Mouse (Mus musculus): ENCODE results near the gene Mrgpra6. TPM values are rescaled to one million over a fixed set of nuclear protein-coding genes. Genes with fewer than 3 reads are reported as not detected.
A peak's percentile ranks its signal among the peaks of the same experiment; 100 is the strongest.

The Mrgpra6 gene
- total and polyA plus RNA-seq, 3 experiments = not detected

DNA sequence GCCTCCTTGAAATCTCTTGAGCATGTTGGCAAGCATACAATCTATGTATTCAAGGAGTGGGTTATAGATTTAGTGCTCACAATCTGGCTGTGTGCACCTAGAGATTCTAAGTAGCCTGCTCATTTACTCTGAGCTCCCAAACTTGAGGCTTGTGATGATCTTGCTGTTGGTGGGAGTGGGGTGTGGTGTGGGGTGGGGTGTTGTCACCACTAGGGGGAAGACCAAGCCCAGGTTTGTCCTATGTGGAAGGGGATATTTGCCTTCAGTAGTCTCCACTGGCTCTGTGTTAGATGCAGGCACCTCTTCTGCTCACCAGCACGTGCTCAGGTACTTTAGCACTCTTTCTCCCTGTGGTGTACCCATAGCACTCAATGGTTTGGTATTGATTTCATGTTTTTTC, 9.4 kb downstream of the Mrgpra6 start:
- H3K4me3 ChIP-seq (replicated peaks in 1 of 3; ENCODE audit: low read depth in 2 of 3, low read length in 2 of 3, poor library complexity in 1 of 3) = no peak overlapping the region
- no peaks in the 10 kb centered on the region for H3K9me3 ChIP-seq (replicated peaks; ENCODE audit: low read length)
- dilution Hi-C loops (cut with MboI; ENCODE audit: extremely low pct_ligation_motif_present, extremely low pct_unique_long_range_greater_than_20kb, low sequenced_read_pairs) (no loop called here), in situ Hi-C loops (cut with MboI; ENCODE audit: low pct_ligation_motif_present, low pct_unique_long_range_greater_than_20kb, low sequenced_read_pairs) (no loop called here)
- peak in 1 of 2 experiments; percentile 41; a peak in 2 of 4 replicates for TF ChIP-seq CTCF (conservative IDR thresholded peaks at IDR 0.05 in 1 of 2, IDR thresholded peaks at IDR 0.05 in 1 of 2; ENCODE audit: low read depth in 2 of 2, low read length in 2 of 2)
- no peak for TF ChIP-seq MAFK (IDR thresholded peaks at IDR 0.05; ENCODE audit: insufficient replicate concordance, low read length)
- TF ChIP-seq MXI1 (IDR thresholded peaks at IDR 0.05; ENCODE audit: low read depth, low read length) = no peak
- TF ChIP-seq PAX5 (IDR thresholded peaks at IDR 0.05; ENCODE audit: low read length) = no peak
- peak; percentile 42 for TF ChIP-seq RAD21 (IDR thresholded peaks at IDR 0.05; ENCODE audit: low read depth, low read length)
- peak; percentile 18; the same call in 1 of the 2 replicates for TF ChIP-seq SMC3 (IDR thresholded peaks at IDR 0.05; ENCODE audit: low read depth, low read length)
- H3K36me3 ChIP-seq (replicated peaks in 1 of 2; ENCODE audit: control insufficient read depth in 1 of 2, insufficient read depth in 1 of 2, low read length in 1 of 2) = no peaks in the 10 kb centered on the region
- H3K4me2 ChIP-seq (ENCODE audit: insufficient read depth, low read depth, poor library complexity, severe bottlenecking) = no peak overlapping the region
- H3K27me3 ChIP-seq (replicated peaks) = peaks cover 7% of the 10 kb centered on the region
- no peak overlapping the region for H3K27ac ChIP-seq (ENCODE audit: insufficient read depth, low read depth)
- DNase-seq (ENCODE audit: extremely low read depth) = no peak
- no peaks in the 10 kb centered on the region for H3K79me2 ChIP-seq (replicated peaks; ENCODE audit: control insufficient read depth, extremely low read depth, insufficient read depth, poor library complexity, severe bottlenecking)
- H3K9ac ChIP-seq (ENCODE audit: insufficient read depth, low read depth) = no peak overlapping the region
- no peaks in the 10 kb centered on the region for H3K4me1 ChIP-seq (ENCODE audit: control insufficient read depth in 1 of 2, insufficient read depth in 2 of 2)

DNA sequence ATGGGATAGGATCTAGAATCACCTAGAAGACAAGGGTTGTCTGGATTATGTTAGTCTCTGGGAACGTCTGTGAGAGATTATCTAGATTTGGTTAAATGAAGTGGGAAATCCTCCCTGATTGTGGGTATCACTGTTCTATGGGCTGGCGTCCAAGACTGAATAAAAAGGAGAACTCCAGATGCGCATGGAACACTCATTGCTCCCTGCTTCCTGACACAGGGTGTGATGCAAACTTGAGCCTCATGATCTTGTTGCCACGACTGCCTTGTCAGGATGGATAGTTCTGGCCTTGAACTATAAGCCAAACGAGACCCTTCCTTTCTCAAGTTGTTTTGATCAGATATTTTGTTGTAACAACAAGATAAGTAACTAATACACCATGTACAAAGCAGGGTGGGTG, 33.9 kb downstream of the Mrgpra6 start:
- Histone ChIP-seq H3K9ac (ENCODE audit: insufficient read depth, low read depth) (no peak overlapping the region), H3K36me3 (replicated peaks in 1 of 2; ENCODE audit: control insufficient read depth in 1 of 2, insufficient read depth in 1 of 2, low read length in 1 of 2) (no peaks in the 10 kb centered on the region), H3K9me3 (replicated peaks; ENCODE audit: low read length) (no peaks in the 10 kb centered on the region), H3K4me2 (ENCODE audit: insufficient read depth, low read depth, poor library complexity, severe bottlenecking) (no peak overlapping the region), H3K27me3 (replicated peaks) (peaks cover 48% of the 10 kb centered on the region), H3K79me2 (replicated peaks; ENCODE audit: control insufficient read depth, extremely low read depth, insufficient read depth, poor library complexity, severe bottlenecking) (no peaks in the 10 kb centered on the region), H3K4me1 (ENCODE audit: control insufficient read depth in 1 of 2, insufficient read depth in 2 of 2) (no peaks in the 10 kb centered on the region), H3K27ac (ENCODE audit: insufficient read depth, low read depth) (no peak overlapping the region), H3K4me3 (replicated peaks in 1 of 3; ENCODE audit: low read depth in 2 of 3, low read length in 2 of 3, poor library complexity in 1 of 3) (no peak overlapping the region)
- no peak for TF ChIP-seq SIN3A (IDR thresholded peaks at IDR 0.05; ENCODE audit: low read length)
- no peak for DNase-seq (ENCODE audit: extremely low read depth)
- in situ Hi-C loops (cut with MboI; ENCODE audit: low pct_ligation_motif_present, low pct_unique_long_range_greater_than_20kb, low sequenced_read_pairs) (no loop called here), dilution Hi-C loops (cut with MboI; ENCODE audit: extremely low pct_ligation_motif_present, extremely low pct_unique_long_range_greater_than_20kb, low sequenced_read_pairs) (no loop called here)

DNA sequence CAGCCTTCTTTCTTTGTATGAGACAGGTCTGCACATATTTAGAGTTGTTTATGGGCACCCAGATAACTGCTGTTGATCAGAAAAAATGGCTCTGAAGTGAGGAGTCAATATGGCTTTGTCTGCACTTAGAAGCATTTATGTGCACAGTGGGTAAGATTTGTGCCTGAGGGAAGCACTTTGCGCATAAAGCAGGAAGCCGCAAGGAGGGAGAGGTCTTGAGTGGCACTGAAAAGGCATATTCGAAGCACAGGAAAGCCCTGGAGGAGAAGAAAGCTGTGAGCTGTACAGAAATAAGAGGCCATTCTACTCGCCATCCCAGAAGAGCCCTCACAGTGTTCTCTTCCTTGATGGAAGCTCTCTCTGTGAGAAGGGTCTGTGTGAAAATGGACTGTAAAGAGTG, 39.7 kb downstream of the Mrgpra6 start:
- Histone ChIP-seq H3K36me3 (replicated peaks in 1 of 2; ENCODE audit: control insufficient read depth in 1 of 2, insufficient read depth in 1 of 2, low read length in 1 of 2) (no peaks in the 10 kb centered on the region), H3K9ac (ENCODE audit: insufficient read depth, low read depth) (no peak overlapping the region), H3K4me2 (ENCODE audit: insufficient read depth, low read depth, poor library complexity, severe bottlenecking) (no peak overlapping the region), H3K27ac (ENCODE audit: insufficient read depth, low read depth) (no peak overlapping the region), H3K79me2 (replicated peaks; ENCODE audit: control insufficient read depth, extremely low read depth, insufficient read depth, poor library complexity, severe bottlenecking) (no peaks in the 10 kb centered on the region), H3K4me3 (replicated peaks in 1 of 3; ENCODE audit: low read depth in 2 of 3, low read length in 2 of 3, poor library complexity in 1 of 3) (no peak overlapping the region), H3K27me3 (replicated peaks) (peaks cover 78% of the 10 kb centered on the region), H3K9me3 (replicated peaks; ENCODE audit: low read length) (no peaks in the 10 kb centered on the region), H3K4me1 (ENCODE audit: control insufficient read depth in 1 of 2, insufficient read depth in 2 of 2) (no peaks in the 10 kb centered on the region)
- in situ Hi-C loops (cut with MboI; ENCODE audit: low pct_ligation_motif_present, low pct_unique_long_range_greater_than_20kb, low sequenced_read_pairs) = no loop called here
- TF ChIP-seq MAZ (IDR thresholded peaks at IDR 0.05; ENCODE audit: low read depth, low read length) (no peak), E2F4 (IDR thresholded peaks at IDR 0.05; ENCODE audit: insufficient replicate concordance, low read depth, low read length) (no peak), CHD2 (IDR thresholded peaks at IDR 0.05; ENCODE audit: low read length) (no peak), TCF12 (IDR thresholded peaks at IDR 0.05; ENCODE audit: low read depth, low read length) (no peak), USF2 (conservative IDR thresholded peaks at IDR 0.05; ENCODE audit: low read depth, low read length) (no peak), JUND (conservative IDR thresholded peaks at IDR 0.05; ENCODE audit: low read depth, low read length) (no peak), JUN (IDR thresholded peaks at IDR 0.05; ENCODE audit: insufficient read depth, low read depth, low read length) (no peak), USF1 (IDR thresholded peaks at IDR 0.05; ENCODE audit: low read depth, low read length) (no peak), UBTF (IDR thresholded peaks at IDR 0.05; ENCODE audit: low read depth, low read length) (no peak), POLR2AphosphoS2 (IDR thresholded peaks at IDR 0.05; ENCODE audit: low read depth, low read length) (no peak), MAFK (IDR thresholded peaks at IDR 0.05; ENCODE audit: insufficient replicate concordance, low read length) (no peak), NELFE (IDR thresholded peaks at IDR 0.05; ENCODE audit: low read depth, low read length) (no peak), GABPA (IDR thresholded peaks at IDR 0.05; ENCODE audit: insufficient replicate concordance, low read depth, low read length) (no peak), POLR2A (IDR thresholded peaks at IDR 0.05; ENCODE audit: low read depth, low read length) (no peak), ELF1 (IDR thresholded peaks at IDR 0.05; ENCODE audit: low read depth, low read length) (no peak), CHD1 (IDR thresholded peaks at IDR 0.05; ENCODE audit: low read depth, low read length) (no peak), ZC3H11A (IDR thresholded peaks at IDR 0.05; ENCODE audit: low read depth, low read length) (no peak), ZMIZ1 (IDR thresholded peaks at IDR 0.05; ENCODE audit: low read depth, low read length) (no peak)
- dilution Hi-C loops (cut with MboI; ENCODE audit: extremely low pct_ligation_motif_present, extremely low pct_unique_long_range_greater_than_20kb, low sequenced_read_pairs) = no loop called here
- no peak for DNase-seq (ENCODE audit: extremely low read depth)

Data from CH12.LX (cell line).